Mouse (Mus musculus) liver, embryonic 15.5 days (tissue): ENCODE data around the gene Bmp4. TPM values are rescaled to one million over a fixed set of nuclear protein-coding genes. Genes with fewer than 3 reads are reported as not detected.

Experiments
- polyA plus RNA-seq: library from polyadenylated mRNA; unstranded; fragments of >200 nt; fragmentation: Nextera tagmentation; extraction: Ambion mirVana; gene quantifications from 2 replicates; pipeline ENCODE4 v1.2.1, GENCODE M21; 2015

Bmp4 gene
- polyA plus RNA-seq, 1 experiment from 2014 or later: 0.89 TPM

Other genes starting within 250 kb of the Bmp4 start
- not detected in 2 replicates for gene Gm15217, start 11.3 kb downstream of the Bmp4 start, polyA plus RNA-seq